Mouse (Mus musculus) heart, adult 2 months (tissue): ENCODE data around the gene Fam89b. TPM values are rescaled to one million over a fixed set of nuclear protein-coding genes. Genes with fewer than 3 reads are reported as not detected.

Experiments used
- DNase-seq, 2 experiments: peaks; one replicate each; pipeline ENCODE4 v3.0.0; 2021
- H3K27ac ChIP-seq: fragments of 200-600 bp; 2 replicates; pipeline ENCODE4 v1.8.1; 2022
- H3K27me3 ChIP-seq: fragments of 200-500 bp; 2 replicates; pipeline ENCODE4 v1.6.1; 2012; ENCODE audit warnings: mild to moderate bottlenecking, low read length, inconsistent platforms, mixed read lengths; ENCODE audit not compliant: control insufficient read depth, insufficient read depth
- H3K36me3 ChIP-seq: fragments of 200-500 bp; 2 replicates; pipeline ENCODE4 v1.6.1; 2012; ENCODE audit warnings: low read length, inconsistent platforms; ENCODE audit not compliant: control insufficient read depth, insufficient read depth
- H3K4me1 ChIP-seq: fragments of 200-500 bp; 2 replicates; pipeline ENCODE4 v1.6.1; 2011; ENCODE audit warnings: low read length; ENCODE audit not compliant: control insufficient read depth, insufficient read depth
- H3K4me3 ChIP-seq: fragments of 200-600 bp; 2 replicates; pipeline ENCODE4 v1.8.1; 2022
- H3K79me2 ChIP-seq: fragments of 200-500 bp; replicated peaks from 2 replicates; pipeline ENCODE4 v1.6.1; 2012; ENCODE audit warnings: mild to moderate bottlenecking, inconsistent platforms, low read length, moderate library complexity, mixed read lengths; ENCODE audit not compliant: control insufficient read depth, insufficient read depth
- H3K9ac ChIP-seq: fragments of 200-500 bp; 2 replicates; pipeline ENCODE4 v1.6.1; 2012; ENCODE audit warnings: low read depth, mild to moderate bottlenecking, control low read depth, inconsistent platforms, low read length, mixed read lengths
- CTCF ChIP-seq: fragments of 200-600 bp; IDR thresholded peaks from 2 replicates; pipeline ENCODE4 v1.8.1; 2022; ENCODE audit warnings: antibody characterized with exemption, mild to moderate bottlenecking, moderate library complexity
- EP300 ChIP-seq: fragments of 200-500 bp; IDR thresholded peaks from 2 replicates; pipeline ENCODE4 v1.6.1; 2011; ENCODE audit warnings: low read depth, low read length, control low read depth; ENCODE audit not compliant: insufficient read depth
- POLR2A ChIP-seq: fragments of 200-500 bp; IDR thresholded peaks from 2 replicates; pipeline ENCODE4 v1.6.1; 2011; ENCODE audit warnings: mild to moderate bottlenecking, low read depth, low read length, control low read depth; ENCODE audit not compliant: insufficient read depth
- WGBS: fragments of 180-500 bp; shearing (Covaris S2); methylation state at CpG from one replicate; pipeline ENCODE4 v1.1.7; 2018; 5-methylcytosine and 5-hydroxymethylcytosine counted together
- intact Hi-C: fragments of 180-260 bp; cut with DNase I; formaldehyde crosslinking; loops from one replicate; pipeline ENCODE4 v1.15.1; 2025
- polyA plus RNA-seq: library from polyadenylated mRNA; depleted of rRNA; stranded (reverse); fragments of >200 nt; gene quantifications from 2 replicates; pipeline ENCODE4 v1.2.3, GENCODE M21; 2012
- total RNA-seq, 2 experiments: library from RNA; stranded (reverse); gene quantifications; 2 replicates each; pipeline ENCODE4 v1.2.3; 2021

The Fam89b gene
- total and polyA plus RNA-seq, 3 experiments, result 24.2 to 80.7 (median 26.3) TPM

GRCm38 (mm10) chr19:5730314-5731186 lies 1.1 kb upstream of the Fam89b start:
- H3K4me3 ChIP-seq, result peak overlapping the region; percentile 78
- no peak for DNase-seq
- no peaks in the 10 kb centered on the region for H3K36me3 ChIP-seq
- H3K27me3 ChIP-seq, result no peaks in the 10 kb centered on the region
- H3K27ac ChIP-seq, result no peak overlapping the region; the same call in 1 of the 2 replicates
- TF ChIP-seq POLR2A (no peak), EP300 (no peak), CTCF (peak; percentile 48)
- H3K9ac ChIP-seq, result 0 out of 2 replicates have a peak overlapping the region, but pooled peaks have one; percentile 55
- H3K4me1 ChIP-seq, result peaks cover 19% of the 10 kb centered on the region
- WGBS, result 78% methylated on average over 29 of the region's 29 CpGs
- intact Hi-C loops, result no loop called here
- no peaks in the 10 kb centered on the region for H3K79me2 ChIP-seq

- WGBS, result 2% methylated on average over 37 of the region's 37 CpGs
- Histone ChIP-seq H3K27ac (peak overlapping the region; percentile 95), H3K36me3 (no peaks in the 10 kb centered on the region), H3K79me2 (no peaks in the 10 kb centered on the region), H3K4me1 (peaks cover 25% of the 10 kb centered on the region), H3K9ac (peak overlapping the region; percentile 91), H3K27me3 (no peaks in the 10 kb centered on the region), H3K4me3 (peak overlapping the region; percentile 73)
- intact Hi-C loops, result loop anchor here (1.0 to 5.0 kb wide), 6 partner anchors 18 to 398 kb away; partner anchors contain the start of genes Kat5, Scyl1 and Snx15
- peak; percentile 66 to 70 for DNase-seq
- TF ChIP-seq POLR2A (no peak), CTCF (no peak), EP300 (no peak)
These were observed 616 bp downstream of the Fam89b start for GRCm38 (mm10) chr19:5728631-5729443.

- H3K27me3 ChIP-seq, result no peaks in the 10 kb centered on the region
- intact Hi-C loops, result loop anchor here (1.0 to 5.0 kb wide), 7 partner anchors 16 to 400 kb away; partner anchors contain the start of genes Kat5, Scyl1 and Snx15
- H3K36me3 ChIP-seq, result no peaks in the 10 kb centered on the region
- DNase-seq, result peak; percentile 90 to 95
- TF ChIP-seq POLR2A (peak; percentile 45; the same call in 1 of the 2 replicates), CTCF (peak; percentile 96), EP300 (peak; percentile 93)
- peaks cover 26% of the 10 kb centered on the region for H3K4me1 ChIP-seq
- H3K79me2 ChIP-seq, result no peaks in the 10 kb centered on the region
- peak overlapping the region; percentile 91 for H3K9ac ChIP-seq
- 2% methylated on average over 14 of the region's 14 CpGs for WGBS
- peak overlapping the region; percentile 73 for H3K4me3 ChIP-seq
- peak overlapping the region; percentile 95 for H3K27ac ChIP-seq
These were observed 1.8 kb downstream of the Fam89b start for GRCm38 (mm10) chr19:5727701-5728100.

- WGBS, result 36% methylated on average over 15 of the region's 15 CpGs
- DNase-seq, result no peak
- H3K36me3 ChIP-seq, result no peaks in the 10 kb centered on the region
- no peaks in the 10 kb centered on the region for H3K27me3 ChIP-seq
- peak overlapping the region; percentile 73 for H3K4me3 ChIP-seq
- TF ChIP-seq POLR2A (no peak), EP300 (no peak), CTCF (no peak)
- peaks cover 26% of the 10 kb centered on the region for H3K4me1 ChIP-seq
- H3K27ac ChIP-seq, result peak overlapping the region; percentile 95
- H3K9ac ChIP-seq, result peak overlapping the region; percentile 37
- no peaks in the 10 kb centered on the region for H3K79me2 ChIP-seq
- intact Hi-C loops, result loop anchor here (1.0 to 5.0 kb wide), 5 partner anchors 35 to 400 kb away; partner anchors contain the start of genes Kat5 and Snx15
These were observed 2.4 kb downstream of the Fam89b start for GRCm38 (mm10) chr19:5726961-5727578.

- intact Hi-C loops, result loop anchor here (5.0 kb wide), 4 partner anchors 79 to 401 kb away; partner anchors contain the start of genes Kat5 and Snx15
- peak; percentile 86 to 89 for DNase-seq
- TF ChIP-seq EP300, result no peak
- 0 out of 2 replicates have a peak, but pooled peaks have one; percentile 11 for TF ChIP-seq CTCF
- TF ChIP-seq POLR2A, result peak; percentile 67
These were observed 3.5 kb downstream of the Fam89b start, which contains the start of gene Ehbp1l1 for GRCm38 (mm10) chr19:5725767-5726515. Ehbp1l1 (minus strand) TSS chr19:5726317.

More at GRCm38 (mm10) chr19:5725767-5726515, 3.5 kb downstream of the Fam89b start, which contains the start of gene Ehbp1l1:
- H3K4me3 ChIP-seq, result peak within 1 kb of the TSS; percentile 73
- peak within 1 kb of the TSS; percentile 79 for H3K9ac ChIP-seq
- H3K27ac ChIP-seq, result peak within 1 kb of the TSS; percentile 95
- H3K4me1 ChIP-seq, result peaks cover 24% of the 10 kb centered on the region
- no peaks in the 10 kb centered on the region for H3K27me3 ChIP-seq
- no peaks in the 10 kb centered on the region for H3K36me3 ChIP-seq
- no peaks in the 10 kb centered on the region; the same call in 1 of the 2 replicates for H3K79me2 ChIP-seq
- WGBS, result under 1% methylated on average over 49 of the region's 49 CpGs
